Mouse (Mus musculus): Measurements from ENCODE around the gene Ptdss2.

GRCm38 (mm10) chr7:141194409-141194808, 72.2 kb downstream of the Ptdss2 start:
- no peak for TF ChIP-seq CTCF (IDR thresholded peaks at IDR 0.05; ENCODE audit: borderline replicate concordance, insufficient read depth, low read length)
- no peak for TF ChIP-seq POLR2A (IDR thresholded peaks at IDR 0.05; ENCODE audit: low read depth, low read length)
